9 mouse cellular contexts compared by ENCODE assay signal in genomic region chr6:114900194-114900593, GRCm38 (mm10).
DNase-seq lines count a peak whose midpoint lies in the region; ATAC-seq and TF ChIP-seq lines count a peak whose summit lies in the region.
"Had no signal": no experiment of that assay in that cellular context is flagged by ENCODE, and none has a peak within 500 bp of the region (broad histone marks: within the 10 kb centered on the region; RNA-seq: fewer than 3 reads in every experiment).

No protein-coding gene starts in this region.

- H3K27ac ChIP-seq in left cerebral cortex, adult 2 months = peak overlapping the region; percentile 4
- H3K27ac ChIP-seq in forebrain, embryonic 10.5 days = peak overlapping the region; percentile 74
- H3K27ac ChIP-seq in intestine, embryonic 16.5 days (ENCODE audit: low read length) = 0 out of 2 replicates have a peak overlapping the region, but pooled peaks have one; percentile 11
- peak overlapping the region; percentile 84 for H3K27ac ChIP-seq in neural tube, embryonic 13.5 days (replicated peaks)

- H3K4me3 ChIP-seq in left cerebral cortex, adult 2 months = no peak overlapping the region
- H3K4me3 ChIP-seq in forebrain, embryonic 10.5 days = peak overlapping the region; percentile 29
- no peak overlapping the region for H3K4me3 ChIP-seq in intestine, embryonic 16.5 days (ENCODE audit: low read length)
- peak overlapping the region; percentile 11; the same call in 1 of the 2 replicates for H3K4me3 ChIP-seq in neural tube, embryonic 13.5 days

- no peak for DNase-seq in left cerebral cortex, adult 2 months (ENCODE audit: extremely low spot score in 1 of 2, low spot score in 2 of 2)
- DNase-seq in left cerebral cortex, postnatal 36 days (ENCODE audit: low spot score in 2 of 2) = no peak
- no peak for DNase-seq in forebrain, embryonic 10.5 days (ENCODE audit: extremely low spot score, low spot score)
- no peak for DNase-seq in retina, postnatal 1 day
- DNase-seq in urinary bladder, postnatal 10 days (ENCODE audit: low spot score) = no peak
- DNase-seq in adrenal gland, adult 18-20 months (ENCODE audit: low spot score in 2 of 2) = no peak
- DNase-seq: kidney, adult 18-20 months had no signal

- peaks cover 65% of the 10 kb centered on the region for H3K4me1 ChIP-seq in forebrain, embryonic 10.5 days
- peaks cover 40% of the 10 kb centered on the region for H3K4me1 ChIP-seq in intestine, embryonic 16.5 days (ENCODE audit: control insufficient read depth, insufficient read depth, low read length)
- peaks cover 63% of the 10 kb centered on the region for H3K4me1 ChIP-seq in neural tube, embryonic 13.5 days (replicated peaks)

- no peak overlapping the region for H3K9ac ChIP-seq in intestine, embryonic 16.5 days (ENCODE audit: low read depth, low read length)
- peak overlapping the region; percentile 58 for H3K9ac ChIP-seq in neural tube, embryonic 13.5 days

- peaks cover 49% of the 10 kb centered on the region for H3K36me3 ChIP-seq in forebrain, embryonic 10.5 days (replicated peaks)
- peaks cover 4% of the 10 kb centered on the region; the same call in 1 of the 2 replicates for H3K36me3 ChIP-seq in intestine, embryonic 16.5 days (ENCODE audit: control insufficient read depth, insufficient read depth, low read length)
- no peaks in the 10 kb centered on the region for H3K36me3 ChIP-seq in neural tube, embryonic 13.5 days

- TF ChIP-seq CTCF in left cerebral cortex, adult 2 months (IDR thresholded peaks at IDR 0.05) = no peak

- intact Hi-C loops in left cerebral cortex, adult 2 months (cut with DNase I) = no loop called here
- intact Hi-C loops in left cerebral cortex, postnatal 36 days (cut with DNase I) = no loop called here

- H3K4me2 ChIP-seq in intestine, embryonic 16.5 days (ENCODE audit: low read depth, low read length) = no peak overlapping the region
- H3K4me2 ChIP-seq in neural tube, embryonic 13.5 days = peak overlapping the region; percentile 48

- no peak for ATAC-seq in intestine, embryonic 16.5 days
- peak; percentile 48; the same call in 1 of the 2 replicates for ATAC-seq in neural tube, embryonic 13.5 days (ENCODE audit: low read depth)

- H3K27me3 ChIP-seq in forebrain, embryonic 10.5 days (ENCODE audit: poor library complexity, severe bottlenecking) = no peaks in the 10 kb centered on the region
- H3K27me3 ChIP-seq in intestine, embryonic 16.5 days (replicated peaks; ENCODE audit: control insufficient read depth, insufficient read depth, low read length) = no peaks in the 10 kb centered on the region
- H3K27me3 ChIP-seq in neural tube, embryonic 13.5 days = no peaks in the 10 kb centered on the region

- WGBS in forebrain, embryonic 10.5 days = 32% methylated on average over 10 of the region's 10 CpGs
- WGBS in intestine, embryonic 16.5 days = 59% methylated on average over 10 of the region's 10 CpGs
- 16% methylated on average over 10 of the region's 10 CpGs for WGBS in neural tube, embryonic 13.5 days

- no peaks in the 10 kb centered on the region; the same call in 1 of the 2 replicates for H3K9me3 ChIP-seq in forebrain, embryonic 10.5 days
- no peaks in the 10 kb centered on the region for H3K9me3 ChIP-seq in intestine, embryonic 16.5 days (ENCODE audit: control insufficient read depth, low read length)
- H3K9me3 ChIP-seq in neural tube, embryonic 13.5 days = no peaks in the 10 kb centered on the region

Comparison
In these comparisons a context has a peak if more than half of its experiments do, and no peak if none do; other contexts are left out.
1. H3K27ac ChIP-seq: peak in every context shown above with its lines; median percentile 84 in neural tube, embryonic 13.5 days; 74 in forebrain, embryonic 10.5 days; 11 in intestine, embryonic 16.5 days; 4 in left cerebral cortex, adult 2 months.
2. H3K4me3 ChIP-seq: peak in forebrain, embryonic 10.5 days (single experiment) and neural tube, embryonic 13.5 days (single experiment); none in left cerebral cortex, adult 2 months (single experiment) and intestine, embryonic 16.5 days (single experiment).